Mouse (Mus musculus): ENCODE measurements around the gene Gtpbp4.
"Not testable (repeated sequence)": the region's sequence is repeated elsewhere in the genome, so short reads cannot be mapped to it uniquely, and the experiment has no call there.

The Gtpbp4 gene

GRCm38 (mm10) chr13:8992231-8992630 lies 3.7 kb downstream of the Gtpbp4 start:
- in situ Hi-C loops (cut with MboI; ENCODE audit: unreplicated experiment in 2 of 2), result loop anchor here (10.0 to 25.0 kb wide), 2 partner anchors 117 to 845 kb away; partner anchors contain the start of gene Wdr37 (in 1 of the 2)

- in situ Hi-C loops (cut with MboI; ENCODE audit: unreplicated experiment in 2 of 2), result loop anchor here in 1 of 2 experiments (10.0 kb wide), 2 partner anchors 88 to 128 kb away; partner anchors contain the start of gene Idi1
Measured at GRCm38 (mm10) chr13:8972972-8973371, 22.9 kb downstream of the Gtpbp4 start.

GRCm38 (mm10) chr13:8972369-8972768 lies 23.5 kb downstream of the Gtpbp4 start:
- in situ Hi-C loops (cut with MboI; ENCODE audit: unreplicated experiment in 2 of 2), result loop anchor here in 1 of 2 experiments (10.0 kb wide), 2 partner anchors 88 to 128 kb away; partner anchors contain the start of gene Idi1

- in situ Hi-C loops (cut with MboI; ENCODE audit: unreplicated experiment in 2 of 2), result no loop called here
Measured at GRCm38 (mm10) chr13:8967742-8968141, 28.1 kb downstream of the Gtpbp4 start.

- in situ Hi-C loops (cut with MboI; ENCODE audit: unreplicated experiment in 2 of 2), result no loop called here
Measured at GRCm38 (mm10) chr13:8965224-8965623, 30.7 kb downstream of the Gtpbp4 start.

- in situ Hi-C loops (cut with MboI; ENCODE audit: unreplicated experiment in 2 of 2), result not testable (repeated sequence)
Measured at GRCm38 (mm10) chr13:8962266-8962665, 33.6 kb downstream of the Gtpbp4 start.

GRCm38 (mm10) chr13:8961128-8961888 lies 34.6 kb downstream of the Gtpbp4 start:
- in situ Hi-C loops (cut with MboI; ENCODE audit: unreplicated experiment in 2 of 2), result not testable (repeated sequence)

- in situ Hi-C loops (cut with MboI; ENCODE audit: unreplicated experiment in 2 of 2), result not testable (repeated sequence)
Measured at GRCm38 (mm10) chr13:8959554-8959953, 36.3 kb downstream of the Gtpbp4 start.

- in situ Hi-C loops (cut with MboI; ENCODE audit: unreplicated experiment in 2 of 2), result not testable (repeated sequence)
Measured at GRCm38 (mm10) chr13:8959058-8959457, 36.8 kb downstream of the Gtpbp4 start.

GRCm38 (mm10) chr13:8956873-8957272 lies 39.0 kb downstream of the Gtpbp4 start:
- in situ Hi-C loops (cut with MboI; ENCODE audit: unreplicated experiment in 2 of 2), result not testable (repeated sequence)

GRCm38 (mm10) chr13:8955127-8955526 lies 40.8 kb downstream of the Gtpbp4 start:
- in situ Hi-C loops (cut with MboI; ENCODE audit: unreplicated experiment in 2 of 2), result not testable (repeated sequence)

- in situ Hi-C loops (cut with MboI; ENCODE audit: unreplicated experiment in 2 of 2), result not testable (repeated sequence)
Measured at GRCm38 (mm10) chr13:8952563-8952962, 43.3 kb downstream of the Gtpbp4 start, which contains the start of gene Idi2. TSS of gene Idi2 (plus strand) at chr13:8952863.

GRCm38 (mm10) chr13:8948131-8948530 lies 47.8 kb downstream of the Gtpbp4 start, which contains the start of gene Gm9745:
TSS of gene Gm9745 (minus strand) at chr13:8948231.
- in situ Hi-C loops (cut with MboI; ENCODE audit: unreplicated experiment in 2 of 2), result not testable (repeated sequence)

- in situ Hi-C loops (cut with MboI; ENCODE audit: unreplicated experiment in 2 of 2), result not testable (repeated sequence)
Measured at GRCm38 (mm10) chr13:8943828-8944227, 52.1 kb downstream of the Gtpbp4 start.

- in situ Hi-C loops (cut with MboI; ENCODE audit: unreplicated experiment in 2 of 2), result not testable (repeated sequence)
Measured at GRCm38 (mm10) chr13:8941701-8942100, 54.2 kb downstream of the Gtpbp4 start.

- in situ Hi-C loops (cut with MboI; ENCODE audit: unreplicated experiment in 2 of 2), result not testable (repeated sequence)
Measured at GRCm38 (mm10) chr13:8941110-8941509, 54.8 kb downstream of the Gtpbp4 start.

- in situ Hi-C loops (cut with MboI; ENCODE audit: unreplicated experiment in 2 of 2), result not testable (repeated sequence)
Measured at GRCm38 (mm10) chr13:8937611-8938140, 58.2 kb downstream of the Gtpbp4 start.

GRCm38 (mm10) chr13:8933499-8933898 lies 62.4 kb downstream of the Gtpbp4 start:
- in situ Hi-C loops (cut with MboI; ENCODE audit: unreplicated experiment in 2 of 2), result no loop called here

Data from v-Abl transformed pro-B cells (cell line).